Mouse (Mus musculus) lung, embryonic 14.5 days (tissue): ENCODE results near the gene Pelo. TPM values are rescaled to one million over a fixed set of nuclear protein-coding genes. Genes with fewer than 3 reads are reported as not detected.

Experiments used
- ATAC-seq: fragments of 200-750 bp; cut with Nextera tagmentation; 2 replicates; pipeline ENCODE4 v1.8.0; 2017; ENCODE audit warnings: mild to moderate bottlenecking, moderate TSS enrichment, moderate library complexity; ENCODE audit not compliant: insufficient read depth
- DNase-seq: peaks from one replicate; pipeline ENCODE4 v3.0.0-alpha.2; 2015
- H3K27ac ChIP-seq: fragments of 300-500 bp; sonication (generic); 2 replicates; pipeline ENCODE4 v1.5.1; 2014; ENCODE audit warnings: low read depth, mild to moderate bottlenecking, moderate library complexity
- H3K27me3 ChIP-seq: fragments of 300-500 bp; sonication (generic); 2 replicates; pipeline ENCODE4 v1.6.1; 2014; ENCODE audit warnings: low read length, control low read depth; ENCODE audit not compliant: insufficient read depth
- H3K36me3 ChIP-seq: fragments of 300-500 bp; sonication (generic); 2 replicates; pipeline ENCODE4 v1.6.1; 2014; ENCODE audit warnings: control low read depth; ENCODE audit not compliant: insufficient read depth
- H3K4me1 ChIP-seq: fragments of 300-500 bp; sonication (generic); 2 replicates; pipeline ENCODE4 v1.6.1; 2014; ENCODE audit warnings: antibody characterized with exemption, control low read depth; ENCODE audit not compliant: insufficient read depth
- H3K4me2 ChIP-seq: fragments of 300-500 bp; sonication (generic); 2 replicates; pipeline ENCODE4 v1.6.1; 2014; ENCODE audit warnings: mild to moderate bottlenecking
- H3K4me3 ChIP-seq: fragments of 300-500 bp; sonication (generic); 2 replicates; pipeline ENCODE4 v1.5.1; 2014; ENCODE audit warnings: low read depth, low read length
- H3K9ac ChIP-seq: fragments of 300-500 bp; sonication (generic); 2 replicates; pipeline ENCODE4 v1.6.1; 2014
- H3K9me3 ChIP-seq: fragments of 300-500 bp; sonication (generic); 2 replicates; pipeline ENCODE4 v1.6.1; 2016; ENCODE audit warnings: low read depth, low read length, control low read depth
- CTCF ChIP-seq: IDR thresholded peaks from 2 replicates; pipeline ENCODE4 v1.5.1; 2016; ENCODE audit warnings: antibody characterized with exemption, low read depth
- WGBS: fragments of 180-500 bp; shearing (Covaris S2); extraction: QIAGEN DNeasy Blood & Tissue Kit; methylation state at CpG from one replicate; pipeline ENCODE4 v1.1.7; 2014; 5-methylcytosine and 5-hydroxymethylcytosine counted together
- polyA plus RNA-seq: library from polyadenylated mRNA; unstranded; fragments of >200 nt; fragmentation: Nextera tagmentation; extraction: Ambion mirVana; gene quantifications from 2 replicates; pipeline ENCODE4 v1.2.1, GENCODE M21; 2014

Gene Pelo
- polyA plus RNA-seq, 1 experiment from 2014 or later: 6.6 TPM

GRCm38 (mm10) chr13:115071431-115071830 is 18.6 kb downstream of the Pelo start:
- WGBS: 80% methylated on average over 3 of the region's 3 CpGs
- Histone ChIP-seq H3K4me3 (no peak overlapping the region), H3K27me3 (no peaks in the 10 kb centered on the region), H3K9ac (no peak overlapping the region), H3K27ac (no peak overlapping the region), H3K4me1 (no peaks in the 10 kb centered on the region), H3K4me2 (no peak overlapping the region), H3K36me3 (no peaks in the 10 kb centered on the region), H3K9me3 (no peaks in the 10 kb centered on the region)
- TF ChIP-seq CTCF: no peak
- ATAC-seq: no peak
- DNase-seq: peak; percentile 30

GRCm38 (mm10) chr13:115067968-115068330 is 22.0 kb downstream of the Pelo start:
- Histone ChIP-seq H3K4me2 (no peak overlapping the region), H3K36me3 (no peaks in the 10 kb centered on the region), H3K4me3 (no peak overlapping the region), H3K4me1 (no peaks in the 10 kb centered on the region), H3K27me3 (no peaks in the 10 kb centered on the region), H3K9me3 (no peaks in the 10 kb centered on the region), H3K27ac (no peak overlapping the region), H3K9ac (no peak overlapping the region)
- DNase-seq (no peak), ATAC-seq (no peak)
- WGBS: 95% methylated on average over 1 of the region's 1 CpGs
- TF ChIP-seq CTCF: no peak

GRCm38 (mm10) chr13:115067324-115067967 is 22.5 kb downstream of the Pelo start:
- no peaks in the 10 kb centered on the region for H3K27me3 ChIP-seq
- ATAC-seq: no peak
- WGBS: 89% methylated on average over 4 of the region's 4 CpGs

GRCm38 (mm10) chr13:115057555-115057954 is 32.4 kb downstream of the Pelo start:
- Histone ChIP-seq H3K36me3 (no peaks in the 10 kb centered on the region), H3K27me3 (no peaks in the 10 kb centered on the region), H3K4me3 (no peak overlapping the region), H3K4me2 (no peak overlapping the region), H3K9ac (no peak overlapping the region), H3K9me3 (no peaks in the 10 kb centered on the region), H3K27ac (no peak overlapping the region), H3K4me1 (peaks cover 14% of the 10 kb centered on the region; the same call in 1 of the 2 replicates)
- 65% methylated on average over 5 of the region's 5 CpGs for WGBS
- DNase-seq: no peak
- no peak for TF ChIP-seq CTCF
- ATAC-seq: no peak

More at GRCm38 (mm10) chr13:115067324-115067967, 22.5 kb downstream of the Pelo start:
- Histone ChIP-seq H3K9me3 (no peaks in the 10 kb centered on the region), H3K4me3 (no peak overlapping the region), H3K4me1 (no peaks in the 10 kb centered on the region), H3K4me2 (no peak overlapping the region), H3K9ac (no peak overlapping the region), H3K27ac (no peak overlapping the region), H3K36me3 (no peaks in the 10 kb centered on the region)
- DNase-seq: no peak
- TF ChIP-seq CTCF: no peak

- no peak for TF ChIP-seq CTCF
- ATAC-seq: no peak
- H3K9ac ChIP-seq: no peak overlapping the region
- peak overlapping the region; percentile 2; the same call in 1 of the 2 replicates for H3K4me3 ChIP-seq
- H3K9me3 ChIP-seq: no peaks in the 10 kb centered on the region
- no peaks in the 10 kb centered on the region for H3K27me3 ChIP-seq
- H3K27ac ChIP-seq: peak overlapping the region; percentile 58
- H3K4me1 ChIP-seq: peaks cover 21% of the 10 kb centered on the region; the same call in 1 of the 2 replicates
- DNase-seq: peak; percentile 58
- 22% methylated on average over 9 of the region's 9 CpGs for WGBS
- H3K36me3 ChIP-seq: no peaks in the 10 kb centered on the region
- peak overlapping the region; percentile 48 for H3K4me2 ChIP-seq
Measured at GRCm38 (mm10) chr13:115054783-115055182, 35.2 kb downstream of the Pelo start.

- 66% methylated on average over 7 of the region's 7 CpGs for WGBS
Measured at GRCm38 (mm10) chr13:115052568-115052967, 37.4 kb downstream of the Pelo start.

GRCm38 (mm10) chr13:115050660-115051559 is 39.1 kb downstream of the Pelo start:
- Histone ChIP-seq H3K9ac (no peak overlapping the region), H3K27me3 (no peaks in the 10 kb centered on the region), H3K4me3 (no peak overlapping the region), H3K27ac (peak overlapping the region; percentile 63), H3K4me2 (peak overlapping the region; percentile 25; the same call in 1 of the 2 replicates), H3K4me1 (peaks cover 21% of the 10 kb centered on the region; the same call in 1 of the 2 replicates), H3K36me3 (no peaks in the 10 kb centered on the region), H3K9me3 (no peaks in the 10 kb centered on the region)
- 0 out of 2 replicates have a peak, but pooled peaks have one; percentile 15 for TF ChIP-seq CTCF
- peak; percentile 94 for DNase-seq
- 33% methylated on average over 13 of the region's 13 CpGs for WGBS
- ATAC-seq: peak; percentile 96

More at GRCm38 (mm10) chr13:115052568-115052967, 37.4 kb downstream of the Pelo start:
- H3K27me3 ChIP-seq: no peaks in the 10 kb centered on the region
- no peaks in the 10 kb centered on the region for H3K9me3 ChIP-seq
- no peaks in the 10 kb centered on the region for H3K36me3 ChIP-seq
- H3K9ac ChIP-seq: no peak overlapping the region
- TF ChIP-seq CTCF: no peak
- no peak overlapping the region for H3K4me3 ChIP-seq
- no peak overlapping the region for H3K4me2 ChIP-seq
- no peak for ATAC-seq
- no peak for DNase-seq
- peaks cover 21% of the 10 kb centered on the region; the same call in 1 of the 2 replicates for H3K4me1 ChIP-seq
- H3K27ac ChIP-seq: no peak overlapping the region
